Mouse (Mus musculus) left cerebral cortex, adult 11 months (tissue): ENCODE measurements around the gene Kansl1.

Source experiments
- DNase-seq: peaks from one replicate; pipeline ENCODE4 v3.0.0; 2022; ENCODE audit warnings: low spot score

The Kansl1 gene

GRCm38 (mm10) chr11:104439703-104440102 is 29.0 kb downstream of the Kansl1 start:
- DNase-seq: no peak

GRCm38 (mm10) chr11:104438450-104438849 is 30.2 kb downstream of the Kansl1 start:
- DNase-seq: no peak

- DNase-seq: no peak
Observed at GRCm38 (mm10) chr11:104436394-104436954, 32.2 kb downstream of the Kansl1 start.

GRCm38 (mm10) chr11:104435753-104436152 is 32.9 kb downstream of the Kansl1 start:
- no peak for DNase-seq

GRCm38 (mm10) chr11:104435141-104435540 is 33.5 kb downstream of the Kansl1 start:
- no peak for DNase-seq

GRCm38 (mm10) chr11:104432251-104432650 is 36.4 kb downstream of the Kansl1 start:
- no peak for DNase-seq

GRCm38 (mm10) chr11:104431807-104432206 is 36.9 kb downstream of the Kansl1 start:
- no peak for DNase-seq

- DNase-seq: no peak
Observed at GRCm38 (mm10) chr11:104424727-104425416, 43.8 kb downstream of the Kansl1 start.

- no peak for DNase-seq
Observed at GRCm38 (mm10) chr11:104412254-104412653, 56.4 kb downstream of the Kansl1 start.

GRCm38 (mm10) chr11:104407391-104407790 is 61.3 kb downstream of the Kansl1 start:
- no peak for DNase-seq

GRCm38 (mm10) chr11:104400961-104401360 is 67.7 kb downstream of the Kansl1 start:
- DNase-seq: no peak

- no peak for DNase-seq
Observed at GRCm38 (mm10) chr11:104399459-104400216, 69.0 kb downstream of the Kansl1 start.

- no peak for DNase-seq
Observed at GRCm38 (mm10) chr11:104395648-104396047, 73.0 kb downstream of the Kansl1 start.

- DNase-seq: no peak
Observed at GRCm38 (mm10) chr11:104393196-104393595, 75.5 kb downstream of the Kansl1 start.

GRCm38 (mm10) chr11:104392153-104392552 is 76.5 kb downstream of the Kansl1 start:
- DNase-seq: no peak

GRCm38 (mm10) chr11:104387284-104387683 is 81.4 kb downstream of the Kansl1 start:
- no peak for DNase-seq

GRCm38 (mm10) chr11:104386595-104386994 is 82.1 kb downstream of the Kansl1 start:
- DNase-seq: no peak

- DNase-seq: no peak
Observed at GRCm38 (mm10) chr11:104383167-104383810, 85.4 kb downstream of the Kansl1 start.

- DNase-seq: no peak
Observed at GRCm38 (mm10) chr11:104381887-104382286, 86.8 kb downstream of the Kansl1 start.

- no peak for DNase-seq
Observed at GRCm38 (mm10) chr11:104379635-104380034, 89.0 kb downstream of the Kansl1 start.

GRCm38 (mm10) chr11:104376291-104376690 is 92.4 kb downstream of the Kansl1 start:
- no peak for DNase-seq

GRCm38 (mm10) chr11:104367486-104368190 is 101.0 kb downstream of the Kansl1 start:
- DNase-seq: no peak
